Mouse (Mus musculus) C2C12 (cell line): Measurements from ENCODE around the gene Tmem206.

Source experiments
- CEBPB ChIP-seq: IDR thresholded peaks from one replicate; pipeline ENCODE4 v1.6.1; 2011; ENCODE audit warnings: low read depth, mild to moderate bottlenecking, control low read depth, moderate library complexity
- CTCF ChIP-seq: IDR thresholded peaks from one replicate; pipeline ENCODE4 v1.5.1; 2011; ENCODE audit not compliant: control insufficient read depth, insufficient read depth, insufficient read length
- MAX ChIP-seq: IDR thresholded peaks from one replicate; pipeline ENCODE4 v1.6.1; 2011; ENCODE audit warnings: mild to moderate bottlenecking, control low read depth
- MYOG ChIP-seq: IDR thresholded peaks from one replicate; pipeline ENCODE4 v1.6.1; 2011; ENCODE audit not compliant: control insufficient read depth, insufficient read length; ENCODE audit errors: extremely low read depth
- USF1 ChIP-seq: IDR thresholded peaks from one replicate; pipeline ENCODE4 v1.6.1; 2011; ENCODE audit warnings: low read depth, mild to moderate bottlenecking, control low read depth, moderate library complexity

DNA sequence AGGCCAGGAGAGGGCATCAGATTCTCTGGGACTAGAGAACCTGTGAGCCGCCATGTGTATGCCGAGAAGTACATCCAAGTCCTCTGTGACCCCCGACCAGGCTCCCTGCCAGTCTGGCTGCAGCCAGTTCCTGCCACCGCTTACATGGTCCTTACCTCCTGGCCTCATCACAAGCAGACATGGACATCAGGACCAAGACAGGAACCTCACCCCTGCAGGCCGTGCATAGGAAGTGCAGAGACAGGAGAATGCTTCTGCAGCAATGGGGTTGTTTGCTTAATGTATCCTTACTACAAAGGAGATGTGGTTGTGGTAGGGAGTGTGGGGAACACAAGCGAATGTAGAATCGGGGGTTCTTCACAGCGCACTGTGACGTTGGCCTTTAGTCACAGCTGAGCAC lies 19.4 kb upstream of the Tmem206 start:
- TF ChIP-seq CEBPB (no peak), MYOG (no peak), CTCF (no peak), MAX (no peak), USF1 (no peak)
